Mouse (Mus musculus) neural tube, embryonic 14.5 days (tissue): ENCODE results near the gene Fam78b. TPM values are rescaled to one million over a fixed set of nuclear protein-coding genes. Genes with fewer than 3 reads are reported as not detected.

Experiments used
- ATAC-seq: fragments of 200-750 bp; cut with Nextera tagmentation; 2 replicates; pipeline ENCODE4 v1.8.0; 2017; ENCODE audit warnings: low read depth, mild to moderate bottlenecking, moderate TSS enrichment, moderate library complexity
- H3K27ac ChIP-seq: fragments of 300-500 bp; sonication (generic); 2 replicates; pipeline ENCODE4 v1.5.1; 2014; ENCODE audit warnings: low read depth, mild to moderate bottlenecking, control low read depth, low read length, moderate library complexity, mixed read lengths
- H3K27me3 ChIP-seq: fragments of 300-500 bp; sonication (generic); 2 replicates; pipeline ENCODE4 v1.6.1; 2014; ENCODE audit warnings: low read length; ENCODE audit not compliant: control insufficient read depth, insufficient read depth
- H3K36me3 ChIP-seq: fragments of 300-500 bp; sonication (generic); 2 replicates; pipeline ENCODE4 v1.6.1; 2014; ENCODE audit warnings: low read length, mixed read lengths; ENCODE audit not compliant: control insufficient read depth, insufficient read depth
- H3K4me1 ChIP-seq: fragments of 300-500 bp; sonication (generic); 2 replicates; pipeline ENCODE4 v1.6.1; 2014; ENCODE audit warnings: low read length; ENCODE audit not compliant: control insufficient read depth, insufficient read depth
- H3K4me2 ChIP-seq: fragments of 300-500 bp; sonication (generic); 2 replicates; pipeline ENCODE4 v1.6.1; 2014; ENCODE audit warnings: mild to moderate bottlenecking, low read depth, low read length, control low read depth
- H3K4me3 ChIP-seq: fragments of 300-500 bp; sonication (generic); 2 replicates; pipeline ENCODE4 v1.5.1; 2014; ENCODE audit warnings: low read depth, low read length, control low read depth, mixed read lengths
- H3K9ac ChIP-seq: fragments of 300-500 bp; sonication (generic); replicated peaks from 2 replicates; pipeline ENCODE4 v1.6.1; 2014; ENCODE audit warnings: low read depth, mild to moderate bottlenecking, control low read depth, low read length, mixed read lengths
- H3K9me3 ChIP-seq: fragments of 300-500 bp; sonication (generic); 2 replicates; pipeline ENCODE4 v1.6.1; 2016; ENCODE audit warnings: low read length; ENCODE audit not compliant: control insufficient read depth
- WGBS: fragments of 180-500 bp; shearing (Covaris S2); extraction: QIAGEN DNeasy Blood & Tissue Kit; methylation state at CpG from one replicate; pipeline ENCODE4 v1.1.7; 2014; 5-methylcytosine and 5-hydroxymethylcytosine counted together
- polyA plus RNA-seq: library from polyadenylated mRNA; unstranded; fragments of >200 nt; fragmentation: Nextera tagmentation; extraction: Ambion mirVana; gene quantifications from 2 replicates; pipeline ENCODE4 v1.2.1, GENCODE M21; 2014

Fam78b gene
- polyA plus RNA-seq, 1 experiment from 2014 or later, result 12.9 TPM

DNA sequence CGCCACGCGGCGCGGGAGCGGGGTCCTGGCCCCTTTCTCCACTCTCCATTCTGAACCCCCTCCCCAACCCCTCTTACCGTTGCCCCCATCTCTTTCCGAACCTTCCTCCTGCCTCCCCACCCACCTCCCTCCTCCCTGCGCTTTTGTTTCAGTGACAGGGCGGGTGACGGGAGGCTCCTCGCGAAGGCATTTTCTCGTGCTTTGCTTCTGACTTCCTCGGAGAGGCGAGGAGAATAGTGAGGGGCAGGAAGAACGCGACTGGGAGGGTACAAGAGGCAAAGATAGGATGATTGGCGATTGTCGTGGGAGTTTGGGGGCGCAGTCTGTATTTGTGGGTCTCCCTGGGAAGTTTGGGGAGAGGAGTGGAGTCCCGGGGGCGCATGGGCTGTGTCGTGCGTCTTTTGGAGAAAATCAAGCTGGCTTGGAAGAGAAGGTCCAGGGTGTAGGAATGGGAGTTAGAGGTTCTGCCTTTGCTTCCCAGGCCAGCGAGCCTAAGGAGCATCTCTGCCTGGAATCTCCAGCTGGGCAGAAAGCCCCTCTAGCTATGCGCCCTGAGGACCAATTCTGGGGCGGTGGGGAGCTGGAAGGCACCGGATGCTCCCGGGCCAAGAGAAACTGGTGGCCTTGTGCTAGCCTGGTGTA is 748 bp downstream of the Fam78b start:
- Histone ChIP-seq H3K4me1 (peaks cover 12% of the 10 kb centered on the region), H3K36me3 (no peaks in the 10 kb centered on the region), H3K4me2 (peak overlapping the region; percentile 58), H3K27me3 (no peaks in the 10 kb centered on the region), H3K9ac (peak overlapping the region; percentile 96), H3K9me3 (no peaks in the 10 kb centered on the region), H3K27ac (peak overlapping the region; percentile 96), H3K4me3 (peak overlapping the region; percentile 77)
- under 1% methylated on average over 30 of the region's 30 CpGs for WGBS
- ATAC-seq, result peak; percentile 4; the same call in 1 of the 2 replicates

- Histone ChIP-seq H3K9ac (peak overlapping the region; percentile 96), H3K9me3 (no peaks in the 10 kb centered on the region), H3K27ac (no peak overlapping the region; the same call in 1 of the 2 replicates), H3K4me2 (peak overlapping the region; percentile 58), H3K4me3 (peak overlapping the region; percentile 77), H3K27me3 (no peaks in the 10 kb centered on the region), H3K4me1 (peaks cover 12% of the 10 kb centered on the region), H3K36me3 (no peaks in the 10 kb centered on the region)
- 1% methylated on average over 19 of the region's 19 CpGs for WGBS
- no peak for ATAC-seq
Measured at GRCm38 (mm10) chr1:167002486-167002850, 1.3 kb downstream of the Fam78b start.

GRCm38 (mm10) chr1:167004621-167005020 is 3.4 kb downstream of the Fam78b start:
- 69% methylated on average over 2 of the region's 2 CpGs for WGBS
- H3K9ac ChIP-seq, result no peak overlapping the region
- H3K4me2 ChIP-seq, result no peak overlapping the region
- no peaks in the 10 kb centered on the region for H3K36me3 ChIP-seq
- H3K4me3 ChIP-seq, result no peak overlapping the region
- H3K4me1 ChIP-seq, result peaks cover 12% of the 10 kb centered on the region
- no peak overlapping the region for H3K27ac ChIP-seq
- ATAC-seq, result no peak
- H3K9me3 ChIP-seq, result no peaks in the 10 kb centered on the region
- H3K27me3 ChIP-seq, result no peaks in the 10 kb centered on the region

DNA sequence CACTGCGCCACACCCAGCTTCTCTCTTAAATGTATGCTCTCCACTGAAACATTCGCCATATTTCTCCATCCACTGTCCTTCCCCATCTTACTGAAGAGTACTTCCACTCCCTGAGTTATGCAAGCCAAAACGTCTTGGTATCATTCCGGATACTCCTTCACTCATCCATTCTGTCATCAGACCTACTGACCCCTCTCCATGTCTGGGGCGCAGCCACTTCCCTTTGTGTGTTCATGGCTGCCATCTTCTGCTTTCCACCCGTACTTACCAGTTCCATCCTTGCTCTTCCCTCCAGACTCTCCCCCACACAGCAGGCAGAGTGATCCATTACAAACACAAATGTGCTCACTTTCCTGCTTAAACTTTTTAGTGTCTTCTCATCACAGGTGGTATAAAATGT is 6.1 kb downstream of the Fam78b start:
- H3K36me3 ChIP-seq, result no peaks in the 10 kb centered on the region
- no peaks in the 10 kb centered on the region for H3K9me3 ChIP-seq
- no peak overlapping the region for H3K4me3 ChIP-seq
- H3K27me3 ChIP-seq, result no peaks in the 10 kb centered on the region
- H3K9ac ChIP-seq, result no peak overlapping the region
- H3K4me2 ChIP-seq, result no peak overlapping the region
- H3K27ac ChIP-seq, result no peak overlapping the region
- H3K4me1 ChIP-seq, result peaks cover 12% of the 10 kb centered on the region
- no peak for ATAC-seq
- WGBS, result 92% methylated on average over 6 of the region's 6 CpGs

GRCm38 (mm10) chr1:167010190-167010589 is 9.0 kb downstream of the Fam78b start:
- peaks cover 5% of the 10 kb centered on the region; the same call in 1 of the 2 replicates for H3K4me1 ChIP-seq
- H3K9ac ChIP-seq, result no peak overlapping the region
- H3K27me3 ChIP-seq, result no peaks in the 10 kb centered on the region
- no peak overlapping the region for H3K27ac ChIP-seq
- 83% methylated on average over 9 of the region's 9 CpGs for WGBS
- H3K4me3 ChIP-seq, result no peak overlapping the region
- no peaks in the 10 kb centered on the region for H3K36me3 ChIP-seq
- no peaks in the 10 kb centered on the region for H3K9me3 ChIP-seq
- no peak overlapping the region for H3K4me2 ChIP-seq
- ATAC-seq, result no peak

DNA sequence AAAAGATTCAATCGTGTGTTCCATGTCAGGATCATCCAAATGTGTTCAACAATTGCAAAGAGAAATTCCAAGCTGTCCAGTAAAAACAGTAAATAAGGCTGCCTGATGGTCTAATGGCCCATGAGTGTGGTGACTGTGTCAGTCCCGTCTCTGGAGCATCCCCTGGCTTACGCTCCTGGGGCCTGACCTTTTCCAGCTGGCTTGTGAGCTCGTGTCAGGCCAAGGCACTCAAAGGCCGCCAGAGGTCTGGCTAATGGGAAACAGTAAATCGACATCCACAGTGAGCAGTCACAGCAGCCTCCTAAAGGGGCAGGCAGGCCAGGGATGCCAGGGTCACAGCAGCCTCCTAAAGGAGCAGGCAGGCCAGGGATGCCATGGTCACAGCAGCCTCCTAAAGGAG is 10.1 kb downstream of the Fam78b start:
- H3K27me3 ChIP-seq, result no peaks in the 10 kb centered on the region
- no peak for ATAC-seq
- no peak overlapping the region for H3K4me2 ChIP-seq
- H3K36me3 ChIP-seq, result no peaks in the 10 kb centered on the region
- peaks cover 5% of the 10 kb centered on the region; the same call in 1 of the 2 replicates for H3K4me1 ChIP-seq
- H3K4me3 ChIP-seq, result no peak overlapping the region
- 21% methylated on average over 6 of the region's 6 CpGs for WGBS
- no peak overlapping the region for H3K27ac ChIP-seq
- no peaks in the 10 kb centered on the region for H3K9me3 ChIP-seq
- H3K9ac ChIP-seq, result no peak overlapping the region

- Histone ChIP-seq H3K36me3 (no peaks in the 10 kb centered on the region), H3K9me3 (no peaks in the 10 kb centered on the region), H3K4me1 (peaks cover 5% of the 10 kb centered on the region; the same call in 1 of the 2 replicates), H3K27me3 (no peaks in the 10 kb centered on the region), H3K9ac (no peak overlapping the region), H3K27ac (no peak overlapping the region), H3K4me2 (no peak overlapping the region), H3K4me3 (no peak overlapping the region)
- 54% methylated on average over 8 of the region's 8 CpGs for WGBS
- no peak for ATAC-seq
Measured at GRCm38 (mm10) chr1:167012616-167013015, 11.4 kb downstream of the Fam78b start.

- Histone ChIP-seq H3K4me3 (no peak overlapping the region), H3K4me1 (peaks cover 5% of the 10 kb centered on the region; the same call in 1 of the 2 replicates), H3K4me2 (no peak overlapping the region), H3K27ac (no peak overlapping the region), H3K9me3 (no peaks in the 10 kb centered on the region), H3K9ac (no peak overlapping the region), H3K27me3 (no peaks in the 10 kb centered on the region), H3K36me3 (no peaks in the 10 kb centered on the region)
- WGBS, result 20% methylated on average over 7 of the region's 7 CpGs
- peak; percentile 76 for ATAC-seq
Measured at GRCm38 (mm10) chr1:167013234-167013864, 12.1 kb downstream of the Fam78b start.

DNA sequence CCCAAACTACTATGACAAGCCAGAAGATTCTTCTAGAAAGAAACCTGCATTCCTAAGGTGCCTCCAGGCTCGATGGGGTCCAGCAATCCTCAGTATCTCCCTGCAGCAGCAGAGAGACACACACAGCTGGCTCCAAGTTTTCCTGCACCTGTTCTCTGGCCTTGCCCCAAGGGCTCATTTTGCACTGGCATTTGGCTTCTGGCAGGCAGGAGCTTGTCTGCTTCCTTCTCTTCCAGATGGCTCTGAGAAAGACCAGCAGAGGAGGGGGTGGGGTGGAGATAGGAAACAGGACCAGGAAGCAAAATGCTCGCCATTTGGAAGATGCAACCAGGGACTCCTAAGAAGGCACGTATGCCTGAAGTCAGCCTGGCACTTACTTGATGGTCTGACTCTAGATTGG is 15.1 kb downstream of the Fam78b start:
- Histone ChIP-seq H3K27me3 (no peaks in the 10 kb centered on the region), H3K9ac (no peak overlapping the region), H3K36me3 (no peaks in the 10 kb centered on the region), H3K4me3 (no peak overlapping the region), H3K4me1 (peaks cover 5% of the 10 kb centered on the region; the same call in 1 of the 2 replicates), H3K4me2 (no peak overlapping the region), H3K9me3 (no peaks in the 10 kb centered on the region), H3K27ac (no peak overlapping the region)
- 43% methylated on average over 3 of the region's 3 CpGs for WGBS
- ATAC-seq, result no peak
